Mouse (Mus musculus) lung, postnatal 0 days (tissue): Measurements from ENCODE around the gene Sppl2b. TPM values are rescaled to one million over a fixed set of nuclear protein-coding genes. Genes with fewer than 3 reads are reported as not detected.

Experiments used
- ATAC-seq: fragments of 200-750 bp; cut with Nextera tagmentation; 2 replicates; pipeline ENCODE4 v1.8.0; 2017; ENCODE audit warnings: moderate library complexity
- DNase-seq: peaks from one replicate; pipeline ENCODE4 v3.0.0-alpha.2; 2016; ENCODE audit warnings: low spot score
- H3K27ac ChIP-seq: fragments of 300-500 bp; sonication (generic); 2 replicates; pipeline ENCODE4 v1.5.1; 2014; ENCODE audit warnings: antibody characterized with exemption, mild to moderate bottlenecking, low read length, mixed read lengths
- H3K27me3 ChIP-seq: fragments of 300-500 bp; sonication (generic); replicated peaks from 2 replicates; pipeline ENCODE4 v1.6.1; 2014; ENCODE audit warnings: low read length, mixed read lengths; ENCODE audit not compliant: insufficient read depth
- H3K36me3 ChIP-seq: fragments of 300-500 bp; sonication (generic); 2 replicates; pipeline ENCODE4 v1.6.1; 2014; ENCODE audit warnings: low read length, mixed read lengths; ENCODE audit not compliant: insufficient read depth
- H3K4me1 ChIP-seq: fragments of 300-500 bp; sonication (generic); 2 replicates; pipeline ENCODE4 v1.6.1; 2014; ENCODE audit warnings: antibody characterized with exemption, low read depth, low read length, mixed read lengths; ENCODE audit not compliant: insufficient read depth
- H3K4me2 ChIP-seq: fragments of 300-500 bp; sonication (generic); replicated peaks from 2 replicates; pipeline ENCODE4 v1.6.1; 2014; ENCODE audit warnings: low read depth, mild to moderate bottlenecking, low read length, moderate library complexity, mixed read lengths
- H3K4me3 ChIP-seq: fragments of 300-500 bp; sonication (generic); 2 replicates; pipeline ENCODE4 v1.5.1; 2014; ENCODE audit warnings: low read depth, low read length
- H3K9ac ChIP-seq: fragments of 300-500 bp; sonication (generic); replicated peaks from 2 replicates; pipeline ENCODE4 v1.6.1; 2014; ENCODE audit warnings: low read depth, mild to moderate bottlenecking
- H3K9me3 ChIP-seq: fragments of 300-500 bp; sonication (generic); 2 replicates; pipeline ENCODE4 v1.6.1; 2016; ENCODE audit warnings: low read length, mixed read lengths
- CTCF ChIP-seq: IDR thresholded peaks from 2 replicates; pipeline ENCODE4 v1.5.1; 2016; ENCODE audit warnings: antibody characterized with exemption, mild to moderate bottlenecking
- EP300 ChIP-seq: IDR thresholded peaks from 2 replicates; pipeline ENCODE4 v1.6.1; 2016; ENCODE audit warnings: antibody characterized with exemption, mild to moderate bottlenecking, control low read depth
- WGBS: fragments of 180-500 bp; shearing (Covaris S2); extraction: QIAGEN DNeasy Blood & Tissue Kit; methylation state at CpG from one replicate; pipeline ENCODE4 v1.1.7; 2014; 5-methylcytosine and 5-hydroxymethylcytosine counted together
- microRNA counts: library from miRNA; unstranded; fragments of <30 nt; microRNA quantifications from one replicate; lab custom pipeline; 2015
- microRNA-seq: library from miRNA; unstranded; fragments of <30 nt; microRNA quantifications from one replicate; pipeline ENCODE4, GENCODE M21; 2016
- polyA plus RNA-seq: library from polyadenylated mRNA; unstranded; fragments of >200 nt; fragmentation: Nextera tagmentation; extraction: Ambion mirVana; gene quantifications from 2 replicates; pipeline ENCODE4 v1.2.1, GENCODE M21; 2015

The Sppl2b gene
- polyA plus RNA-seq, 1 experiment from 2014 or later = 26.5 TPM

GRCm38 (mm10) chr10:80915260-80915659, 60.2 kb downstream of the Sppl2b start:
- Histone ChIP-seq H3K9ac (no peak overlapping the region), H3K4me3 (no peak overlapping the region), H3K9me3 (no peaks in the 10 kb centered on the region), H3K27me3 (no peaks in the 10 kb centered on the region), H3K4me1 (peaks cover 4% of the 10 kb centered on the region; the same call in 1 of the 2 replicates), H3K27ac (no peak overlapping the region), H3K4me2 (no peak overlapping the region), H3K36me3 (no peaks in the 10 kb centered on the region)
- TF ChIP-seq CTCF = no peak
- no peak for TF ChIP-seq EP300
- DNase-seq = no peak
- 64% methylated on average over 2 of the region's 2 CpGs for WGBS
- ATAC-seq = no peak

DNA sequence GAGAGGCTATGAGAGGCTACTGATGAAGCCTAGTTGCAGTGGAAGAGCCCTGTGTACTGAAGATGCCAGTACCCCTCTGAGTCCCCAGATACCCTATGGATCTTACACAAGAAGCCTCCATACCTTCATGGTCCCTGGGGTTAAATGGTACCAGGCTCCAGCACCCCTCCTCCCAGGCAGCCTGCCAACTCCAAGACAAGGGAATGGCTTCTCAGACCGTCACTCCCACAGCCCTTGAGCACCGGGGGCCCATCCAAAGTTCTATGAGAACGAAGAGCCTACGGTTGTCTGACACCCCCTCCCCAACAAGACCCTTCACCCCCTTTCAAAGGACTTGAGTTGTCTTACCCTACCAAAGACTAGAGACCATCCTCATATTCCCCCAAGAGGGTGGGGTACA, 60.7 kb downstream of the Sppl2b start:
- Histone ChIP-seq H3K9me3 (no peaks in the 10 kb centered on the region), H3K36me3 (no peaks in the 10 kb centered on the region), H3K4me1 (peaks cover 4% of the 10 kb centered on the region; the same call in 1 of the 2 replicates), H3K4me2 (no peak overlapping the region), H3K27me3 (no peaks in the 10 kb centered on the region), H3K27ac (no peak overlapping the region), H3K4me3 (no peak overlapping the region), H3K9ac (no peak overlapping the region)
- DNase-seq (no peak), ATAC-seq (no peak)
- 82% methylated on average over 4 of the region's 4 CpGs for WGBS
- no peak for TF ChIP-seq CTCF
- no peak for TF ChIP-seq EP300

DNA sequence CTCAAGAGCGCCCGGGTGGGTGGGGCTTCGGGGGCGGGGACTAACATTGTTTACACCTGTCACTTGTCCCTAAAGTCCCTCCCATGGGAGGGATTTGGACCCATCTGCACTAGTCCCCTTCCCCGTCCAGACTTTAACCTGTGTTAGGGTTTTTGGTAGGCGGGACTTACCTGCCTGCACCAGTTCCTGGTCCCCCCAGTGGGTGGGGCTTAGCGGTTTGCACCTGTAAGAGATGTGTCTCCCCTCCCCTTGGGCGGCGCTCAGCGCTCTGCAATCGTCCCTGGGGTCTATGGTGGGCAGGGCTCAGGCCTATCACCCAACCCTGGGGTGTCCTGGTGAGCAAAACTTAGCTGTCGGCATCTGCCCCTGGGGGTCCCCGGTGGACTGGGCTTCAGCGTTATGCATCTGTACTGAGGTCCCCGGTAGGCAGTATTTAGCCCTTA, 62.3 kb downstream of the Sppl2b start:
- peak overlapping the region; percentile 79 for H3K4me3 ChIP-seq
- DNase-seq = no peak

GRCm38 (mm10) chr10:80917779-80918434, 62.8 kb downstream of the Sppl2b start, which contains the start of gene Lmnb2:
Gene Lmnb2 (minus strand): TSS chr10:80918245.
- H3K36me3 ChIP-seq = no peaks in the 10 kb centered on the region
- H3K27ac ChIP-seq = 0 out of 2 replicates have a peak within 1 kb of the TSS, but pooled peaks have one; percentile 26
- peak within 1 kb of the TSS; percentile 38 for H3K9ac ChIP-seq
- under 1% methylated on average over 49 of the region's 61 CpGs for WGBS
- peak within 1 kb of the TSS; percentile 79 for H3K4me3 ChIP-seq
- DNase-seq = peak; percentile 78
- H3K4me2 ChIP-seq = peak within 1 kb of the TSS; percentile 94
- H3K4me1 ChIP-seq = peaks cover 4% of the 10 kb centered on the region; the same call in 1 of the 2 replicates
- TF ChIP-seq CTCF = peak; percentile 17; the same call in 1 of the 2 replicates
- no peak for TF ChIP-seq EP300
- no peaks in the 10 kb centered on the region for H3K27me3 ChIP-seq
- ATAC-seq = peak; percentile 60
- H3K9me3 ChIP-seq = no peaks in the 10 kb centered on the region

More for the DNA sequence above, 62.3 kb downstream of the Sppl2b start:
- 2% methylated on average over 15 of the region's 15 CpGs for WGBS
- peaks cover 4% of the 10 kb centered on the region; the same call in 1 of the 2 replicates for H3K4me1 ChIP-seq
- peak overlapping the region; percentile 94 for H3K4me2 ChIP-seq
- no peaks in the 10 kb centered on the region for H3K27me3 ChIP-seq
- H3K36me3 ChIP-seq = no peaks in the 10 kb centered on the region
- no peaks in the 10 kb centered on the region for H3K9me3 ChIP-seq
- H3K9ac ChIP-seq = peak overlapping the region; percentile 38
- ATAC-seq = peak; percentile 56
- 0 out of 2 replicates have a peak overlapping the region, but pooled peaks have one; percentile 26 for H3K27ac ChIP-seq
- TF ChIP-seq CTCF (no peak), EP300 (no peak)

MicroRNA genes within 50 kb of the gene (microRNA counts, 519-probe panel; counts per million panel counts)
- microRNA mmu-miR-1982 (lab: Ali Mortazavi, UCI) = not detected

Small RNA genes within 50 kb of the gene (microRNA-seq; reads per million reads assigned to microRNA genes)
- gene Mir1982 = 1.7 reads per million

Other genes with a start within 250 kb of the Sppl2b start
- 0.98 and 1.1 TPM in 2 replicates for gene Gm49322, start 249.3 kb upstream of the Sppl2b start, polyA plus RNA-seq
- gene Csnk1g2, start 232.4 kb upstream of the Sppl2b start, polyA plus RNA-seq = 97.7 and 111 TPM in 2 replicates
- gene Btbd2, start 198.2 kb upstream of the Sppl2b start, polyA plus RNA-seq = 41.7 and 42.9 TPM in 2 replicates
- gene Mknk2, start 177.2 kb upstream of the Sppl2b start, polyA plus RNA-seq = 92.2 and 103 TPM in 2 replicates
- gene Mob3a, start 153.3 kb upstream of the Sppl2b start, polyA plus RNA-seq = 32.6 and 37.0 TPM in 2 replicates
- gene Izumo4, start 153.1 kb upstream of the Sppl2b start, polyA plus RNA-seq = 28.7 and 28.8 TPM in 2 replicates
- gene Ap3d1, start 113.0 kb upstream of the Sppl2b start, polyA plus RNA-seq = 49.3 and 58.2 TPM in 2 replicates
- 7.4 and 9.6 TPM in 2 replicates for gene Dot1l, start 100.1 kb upstream of the Sppl2b start, polyA plus RNA-seq
- gene Sf3a2, start 57.1 kb upstream of the Sppl2b start, polyA plus RNA-seq = 27.0 and 29.4 TPM in 2 replicates
- 59.9 and 69.1 TPM in 2 replicates for gene Plekhj1, start 56.6 kb upstream of the Sppl2b start, polyA plus RNA-seq
- 0.07 TPM in 1 of 2 replicates, not detected in the other for gene Amh, start 50.0 kb upstream of the Sppl2b start, polyA plus RNA-seq
- 0.25 TPM in 1 of 2 replicates, not detected in the other for gene Jsrp1, start 41.8 kb upstream of the Sppl2b start, polyA plus RNA-seq
- gene Oaz1, start 28.6 kb upstream of the Sppl2b start, polyA plus RNA-seq = 1,344 and 1,416 TPM in 2 replicates
- gene Lingo3, start 11.2 kb upstream of the Sppl2b start, polyA plus RNA-seq = not detected in 2 replicates
- 129 and 138 TPM in 2 replicates for gene Lsm7, start 66 bp upstream of the Sppl2b start, polyA plus RNA-seq
- 0.04 TPM in 1 of 2 replicates, not detected in the other for gene Tmprss9, start 16.6 kb downstream of the Sppl2b start, polyA plus RNA-seq
- gene Timm13, start 45.7 kb downstream of the Sppl2b start, polyA plus RNA-seq = 211 and 233 TPM in 2 replicates
- gene Lmnb2, start 63.0 kb downstream of the Sppl2b start, polyA plus RNA-seq = 6.9 and 7.3 TPM in 2 replicates
- 131 and 145 TPM in 2 replicates for gene Gadd45b, start 74.8 kb downstream of the Sppl2b start, polyA plus RNA-seq
- 1.0 and 1.4 TPM in 2 replicates for gene Gng7, start 159.7 kb downstream of the Sppl2b start, polyA plus RNA-seq
- not detected in 2 replicates for gene Diras1, start 170.4 kb downstream of the Sppl2b start, polyA plus RNA-seq
- 15.4 and 16.0 TPM in 2 replicates for gene Slc39a3, start 182.2 kb downstream of the Sppl2b start, polyA plus RNA-seq
- 102 and 103 TPM in 2 replicates for gene Sgta, start 204.9 kb downstream of the Sppl2b start, polyA plus RNA-seq
- 14.0 and 15.1 TPM in 2 replicates for gene Thop1, start 214.8 kb downstream of the Sppl2b start, polyA plus RNA-seq
- 0.40 and 0.57 TPM in 2 replicates for gene Creb3l3, start 243.6 kb downstream of the Sppl2b start, polyA plus RNA-seq